Mouse (Mus musculus) spleen, adult 2 months (tissue): ENCODE measurements at regions not wholly inside any gene's neighbourhood (a gene's known extent, or its start where the extent isn't known, plus 50 kb on each side); places are given as distances from the start of the nearest gene placed in this dataset.

Experiments
- DNase-seq, 2 experiments: peaks; one replicate each; pipeline versions ENCODE4 v3.0.0 to v3.0.0-alpha.2; 2012 to 2021; ENCODE audit warnings: low spot score in 2 of 2, low read depth in 1 of 2
- H3K27ac ChIP-seq: fragments of 200-500 bp; 2 replicates; pipeline ENCODE4 v1.5.1; 2012; ENCODE audit warnings: low read length, inconsistent platforms; ENCODE audit not compliant: insufficient read depth
- H3K27me3 ChIP-seq: fragments of 200-500 bp; 2 replicates; pipeline ENCODE4 v1.6.1; 2012; ENCODE audit warnings: mild to moderate bottlenecking, moderate library complexity, low read length, inconsistent platforms; ENCODE audit not compliant: control insufficient read depth, insufficient read depth
- H3K36me3 ChIP-seq: fragments of 200-500 bp; 2 replicates; pipeline ENCODE4 v1.6.1; 2012; ENCODE audit warnings: mild to moderate bottlenecking, low read length, inconsistent platforms; ENCODE audit not compliant: control insufficient read depth, insufficient read depth
- H3K4me1 ChIP-seq: fragments of 200-500 bp; 2 replicates; pipeline ENCODE4 v1.6.1; 2011; ENCODE audit warnings: inconsistent platforms; ENCODE audit not compliant: control insufficient read depth, insufficient read depth, insufficient read length
- H3K4me3 ChIP-seq: fragments of 200-500 bp; 2 replicates; pipeline ENCODE4 v1.5.1; 2011; ENCODE audit warnings: mild to moderate bottlenecking, inconsistent platforms; ENCODE audit not compliant: insufficient read depth, insufficient read length; ENCODE audit errors: extremely low read depth
- CTCF ChIP-seq: fragments of 200-500 bp; IDR thresholded peaks from 2 replicates; pipeline ENCODE4 v1.5.1; 2011; ENCODE audit warnings: mild to moderate bottlenecking, inconsistent platforms; ENCODE audit not compliant: insufficient read depth, insufficient read length, insufficient replicate concordance; ENCODE audit errors: extremely low read depth
- POLR2A ChIP-seq: fragments of 200-500 bp; IDR thresholded peaks from 2 replicates; pipeline ENCODE4 v1.6.1; 2011; ENCODE audit warnings: low read depth, low read length, inconsistent platforms
- WGBS: fragments of 180-500 bp; shearing (Covaris S2); methylation state at CpG from one replicate; pipeline ENCODE4 v1.1.7; 2018; 5-methylcytosine and 5-hydroxymethylcytosine counted together

DNA sequence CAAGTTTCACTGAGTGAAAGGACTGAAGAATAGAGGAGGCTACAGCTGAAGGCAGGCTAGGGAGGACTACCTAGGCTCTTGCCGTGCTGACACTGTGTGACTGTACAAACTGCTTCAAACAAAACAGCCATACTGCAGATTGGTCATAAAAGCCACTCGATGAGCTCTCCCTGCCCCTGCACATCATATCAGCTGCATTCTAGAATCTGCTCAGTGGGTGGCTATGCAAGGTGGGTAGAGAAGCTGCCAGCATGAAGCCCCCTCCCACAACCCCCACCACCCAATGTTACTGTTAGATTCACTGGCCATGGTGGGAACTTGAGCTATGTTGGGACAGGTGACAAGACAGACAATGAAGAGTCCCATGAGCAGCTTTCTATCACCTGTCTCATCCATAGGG is 107.2 kb upstream of the Tox3 start:
- TF ChIP-seq CTCF (no peak), POLR2A (no peak)
- no peaks in the 10 kb centered on the region for H3K4me1 ChIP-seq
- no peak for DNase-seq
- H3K27ac ChIP-seq = no peak overlapping the region
- H3K4me3 ChIP-seq = no peak overlapping the region
- no peaks in the 10 kb centered on the region for H3K36me3 ChIP-seq
- WGBS = 92% methylated on average over 2 of the region's 2 CpGs
- H3K27me3 ChIP-seq = no peaks in the 10 kb centered on the region

DNA sequence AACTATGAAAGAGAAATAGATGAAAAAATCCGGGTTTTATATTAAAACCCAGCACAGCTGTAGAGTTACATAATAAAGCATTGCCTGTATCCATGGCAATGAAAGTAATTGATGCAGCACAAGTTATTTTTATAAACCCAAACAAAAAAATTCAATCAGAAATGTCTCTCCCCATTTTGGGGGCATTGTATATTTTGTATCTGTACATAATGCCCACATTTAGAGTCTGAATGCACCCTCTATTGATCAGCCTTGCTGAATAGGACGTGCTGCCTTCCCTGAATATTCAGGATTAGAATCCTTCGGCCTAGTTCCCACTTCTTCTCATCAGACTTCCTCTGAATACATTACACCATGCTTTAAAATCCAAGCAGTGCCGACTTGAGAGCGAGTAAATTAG is 106.0 kb upstream of the Tox3 start:
- Histone ChIP-seq H3K4me1 (no peaks in the 10 kb centered on the region), H3K36me3 (no peaks in the 10 kb centered on the region), H3K27ac (no peak overlapping the region), H3K27me3 (no peaks in the 10 kb centered on the region), H3K4me3 (no peak overlapping the region)
- WGBS = 78% methylated on average over 5 of the region's 5 CpGs
- no peak for TF ChIP-seq POLR2A
- TF ChIP-seq CTCF = no peak
- no peak for DNase-seq

DNA sequence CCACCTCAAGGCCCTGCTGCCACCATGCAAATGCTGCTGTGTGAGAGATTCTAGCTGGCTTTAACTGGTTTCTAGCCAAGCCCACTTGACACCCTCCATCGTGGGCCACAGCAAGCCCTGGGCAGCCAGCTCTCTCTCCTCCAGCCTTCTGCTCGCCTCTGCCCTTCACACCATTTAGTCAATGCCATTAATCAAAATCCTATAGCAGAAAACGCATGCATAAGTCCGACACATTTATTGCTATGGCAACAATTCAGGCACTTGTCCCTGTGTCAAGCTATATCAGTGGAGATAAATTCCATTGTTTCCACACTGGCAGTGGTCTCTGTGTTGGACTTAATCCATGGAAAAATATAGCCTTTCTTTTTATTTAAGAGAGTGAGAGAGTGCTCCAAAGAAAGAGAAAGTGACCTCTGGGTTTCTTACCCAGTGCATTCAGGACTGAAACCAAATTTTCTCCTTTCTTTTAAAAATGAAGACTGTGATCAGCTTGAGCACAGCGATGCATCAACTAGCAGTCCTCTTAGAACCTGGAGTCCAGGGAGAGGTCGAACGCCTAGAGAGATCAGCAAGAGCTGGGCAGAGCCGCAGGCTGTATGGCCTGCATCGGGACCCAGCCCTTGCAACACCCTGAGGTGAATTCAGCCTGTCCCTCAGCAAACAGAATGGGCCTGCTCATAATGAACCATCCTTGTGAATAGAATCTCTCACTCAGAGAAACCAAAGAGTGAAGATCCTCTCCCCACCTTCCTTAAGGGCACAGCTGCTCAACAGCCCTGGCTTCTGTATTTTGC is 93.1 kb upstream of the Tox3 start:
- H3K27me3 ChIP-seq = no peaks in the 10 kb centered on the region
- H3K36me3 ChIP-seq = no peaks in the 10 kb centered on the region
- H3K4me3 ChIP-seq = no peak overlapping the region
- TF ChIP-seq CTCF (no peak), POLR2A (no peak)
- 83% methylated on average over 9 of the region's 9 CpGs for WGBS
- DNase-seq = no peak
- H3K27ac ChIP-seq = no peak overlapping the region
- H3K4me1 ChIP-seq = no peaks in the 10 kb centered on the region

DNA sequence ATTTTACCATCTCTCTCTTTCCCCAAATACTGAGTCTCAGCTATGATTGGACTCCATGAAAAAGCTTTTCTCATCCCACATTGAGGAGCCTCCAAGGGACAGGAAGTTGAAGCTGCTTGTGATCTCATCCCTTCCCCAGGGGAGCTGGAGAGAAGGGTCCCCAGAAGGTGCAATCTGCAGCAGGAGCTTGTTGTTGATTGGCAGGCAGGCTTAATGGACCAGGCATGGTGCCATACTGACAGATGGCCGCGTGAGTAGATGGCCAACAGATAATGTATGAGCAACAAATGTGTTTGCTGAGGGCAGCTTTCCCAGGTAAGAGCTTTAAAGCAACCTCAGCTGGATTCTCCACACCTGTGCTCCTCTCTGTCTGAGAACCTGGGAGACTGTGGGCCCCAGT is 65.9 kb upstream of the Tox3 start:
- no peak overlapping the region for H3K4me3 ChIP-seq
- H3K36me3 ChIP-seq = no peaks in the 10 kb centered on the region
- DNase-seq = no peak
- H3K27me3 ChIP-seq = no peaks in the 10 kb centered on the region
- H3K27ac ChIP-seq = no peak overlapping the region
- 71% methylated on average over 2 of the region's 2 CpGs for WGBS
- H3K4me1 ChIP-seq = no peaks in the 10 kb centered on the region
- TF ChIP-seq POLR2A = no peak
